Mouse (Mus musculus) left cerebral cortex, postnatal 14 days (tissue): ENCODE measurements around the gene Dscam. TPM values are rescaled to one million over a fixed set of nuclear protein-coding genes. Genes with fewer than 3 reads are reported as not detected.
A peak's percentile ranks its signal among the peaks of the same experiment; 100 is the strongest.

Experiments
- DNase-seq, 2 experiments: peaks; one replicate each; pipeline ENCODE4 v3.0.0; 2021 to 2022; ENCODE audit warnings: low spot score in 2 of 2, mixed read lengths in 1 of 2
- intact Hi-C: fragments of 180-260 bp; cut with DNase I; formaldehyde crosslinking; loops from one replicate; pipeline ENCODE4 v1.15.1; 2025
- total RNA-seq, 2 experiments: library from RNA; stranded (reverse); gene quantifications; 2 replicates each; pipeline ENCODE4 v1.2.3; 2021

Dscam gene
- total RNA-seq, 2 experiments from 2014 or later, result 42.4 to 48.2 TPM

DNA sequence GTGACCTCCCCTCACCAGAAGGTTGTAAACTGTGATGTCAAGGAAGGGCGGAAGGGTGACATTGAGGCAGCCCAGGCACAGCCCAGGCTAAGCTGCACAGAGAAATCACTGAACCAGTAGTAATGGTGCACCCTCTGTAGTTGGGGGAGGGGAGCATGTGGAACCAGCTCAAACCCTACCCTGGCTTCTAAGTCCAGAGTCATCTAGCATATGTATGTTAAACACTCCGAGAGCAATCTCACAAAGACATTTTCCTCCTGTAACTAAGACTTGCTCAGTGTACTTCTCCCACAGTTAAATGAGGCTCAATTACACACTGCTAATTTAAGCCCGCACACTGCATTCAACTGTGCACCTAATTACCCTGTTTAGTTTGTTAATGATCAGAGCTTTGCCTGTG lies 324.4 kb downstream of the Dscam start:
- no peak for DNase-seq
- intact Hi-C loops, result no loop called here

DNA sequence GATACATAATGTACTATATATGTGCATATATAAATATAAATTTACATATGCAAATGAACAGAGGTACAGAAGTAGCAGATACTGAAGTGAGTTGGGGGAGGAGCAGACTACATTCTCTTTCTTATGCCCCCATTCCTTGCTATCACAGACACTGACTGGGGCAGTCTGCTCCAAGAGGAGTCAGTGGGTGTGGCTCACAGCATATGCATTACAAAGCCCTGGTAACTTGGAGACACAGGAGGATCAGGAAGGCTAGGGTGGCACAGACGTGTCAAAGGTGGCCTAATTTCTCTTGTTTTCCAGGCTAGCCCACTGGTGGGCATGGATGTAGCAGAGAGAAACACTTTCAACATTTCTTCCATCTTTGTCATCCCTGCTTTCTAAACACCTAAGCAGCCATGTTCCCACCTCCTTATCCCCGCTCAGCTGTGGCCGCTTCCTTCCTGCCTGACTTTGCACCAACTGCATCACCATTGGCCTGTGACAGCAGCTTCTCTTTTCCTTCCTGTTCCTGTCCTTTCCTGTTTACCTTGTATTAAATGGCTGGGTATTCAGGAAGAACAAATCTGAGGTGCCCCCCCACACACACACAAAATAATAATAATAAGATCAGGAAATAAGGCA lies 325.0 kb downstream of the Dscam start:
- intact Hi-C loops, result no loop called here
- DNase-seq, result no peak

DNA sequence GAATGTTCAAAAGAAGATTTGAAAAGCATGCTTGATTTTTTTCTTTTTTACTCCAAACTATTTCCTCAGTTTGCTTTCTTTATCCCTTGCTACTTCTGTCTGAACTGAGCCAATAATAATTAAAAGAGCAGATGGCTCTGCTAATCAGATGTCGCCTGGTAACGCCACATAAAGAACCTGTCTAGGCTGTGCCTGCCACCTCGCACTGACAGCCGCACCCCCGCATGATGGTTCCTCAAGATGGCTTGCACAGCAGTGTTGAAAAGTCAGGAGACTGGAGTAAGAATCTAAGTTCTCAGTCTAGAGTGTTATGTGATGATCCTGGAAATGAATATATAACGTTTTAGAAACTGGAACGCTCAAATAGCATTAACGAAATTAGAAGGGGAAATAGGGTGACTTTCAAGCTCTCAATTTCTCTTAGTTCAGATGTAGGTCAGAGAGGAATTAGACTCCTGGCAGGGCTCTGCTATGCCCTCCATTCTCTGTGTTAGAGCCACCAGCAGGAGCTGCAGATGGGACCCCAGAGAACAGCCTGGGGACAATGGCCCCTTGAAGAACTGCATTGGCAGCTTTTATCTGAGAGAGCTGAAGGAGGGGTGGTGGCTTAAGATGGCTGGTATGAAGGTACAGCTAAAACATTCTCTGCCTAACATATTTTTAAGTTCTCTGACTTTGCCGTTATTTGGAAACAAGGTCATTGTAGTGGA lies 326.7 kb downstream of the Dscam start:
- DNase-seq, result peak; percentile 53 to 59
- intact Hi-C loops, result no loop called here

GRCm38 (mm10) chr16:96842829-96843360 lies 327.7 kb downstream of the Dscam start:
- intact Hi-C loops, result no loop called here
- DNase-seq, result no peak

GRCm38 (mm10) chr16:96819649-96820048 lies 350.9 kb downstream of the Dscam start:
- intact Hi-C loops, result loop anchor here (5.0 kb wide), 1 partner anchor 132 kb away; no protein-coding TSS in a partner anchor
- DNase-seq, result peak; percentile 70 to 79

- DNase-seq, result no peak
- intact Hi-C loops, result no loop called here
Measured at GRCm38 (mm10) chr16:96806298-96806697, 364.3 kb downstream of the Dscam start.

DNA sequence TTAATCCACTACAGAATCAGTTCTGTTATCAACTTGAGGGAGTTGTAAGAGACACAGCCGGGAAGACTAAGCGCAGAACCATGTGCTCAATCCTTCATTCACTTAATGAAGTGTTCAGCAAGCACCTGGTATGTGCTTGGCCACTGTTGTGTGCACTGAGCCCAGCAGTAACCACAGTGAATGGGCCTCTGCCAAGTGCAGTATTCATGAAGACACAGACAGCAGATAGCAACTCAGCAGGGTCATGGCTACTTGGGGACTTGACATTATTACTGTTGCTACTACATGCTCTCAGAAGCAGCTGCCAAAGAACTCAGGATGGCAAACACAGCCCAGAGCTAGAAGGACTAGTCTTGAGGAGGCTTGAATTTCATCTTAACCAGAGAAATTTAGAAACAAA lies 367.9 kb downstream of the Dscam start:
- intact Hi-C loops, result no loop called here
- DNase-seq, result no peak

DNA sequence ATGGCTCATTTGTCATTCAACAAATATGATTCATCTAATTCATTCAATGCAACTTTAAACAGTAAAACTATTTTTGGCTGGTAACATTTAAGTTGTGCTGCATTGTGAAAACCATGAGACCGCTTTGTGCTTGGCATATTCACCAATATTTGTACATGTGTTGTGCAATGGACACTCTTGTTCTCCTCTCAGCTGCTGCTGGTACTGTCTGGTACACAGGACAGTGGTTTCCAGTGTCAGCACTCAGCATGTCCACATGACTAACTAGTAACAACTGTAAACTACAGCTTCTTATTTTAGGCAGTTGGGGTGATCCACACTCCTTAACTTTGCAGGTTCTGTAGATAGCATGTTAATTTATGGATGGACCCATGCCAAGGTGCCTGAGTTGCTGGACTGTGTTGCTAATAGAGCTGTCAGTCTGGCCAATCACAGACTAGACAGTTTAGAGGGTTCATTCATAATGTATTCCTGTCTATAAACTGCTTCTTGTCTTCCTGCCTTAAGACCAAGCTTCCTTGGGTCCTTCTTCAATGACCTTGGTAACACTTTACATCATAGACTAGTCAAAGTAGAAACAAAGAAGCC lies 368.8 kb downstream of the Dscam start:
- intact Hi-C loops, result no loop called here
- peak in 1 of 2 experiments; percentile 8 for DNase-seq

- intact Hi-C loops, result no loop called here
- peak in 1 of 2 experiments; percentile 24 for DNase-seq
Measured at GRCm38 (mm10) chr16:96795431-96795830, 375.1 kb downstream of the Dscam start.

DNA sequence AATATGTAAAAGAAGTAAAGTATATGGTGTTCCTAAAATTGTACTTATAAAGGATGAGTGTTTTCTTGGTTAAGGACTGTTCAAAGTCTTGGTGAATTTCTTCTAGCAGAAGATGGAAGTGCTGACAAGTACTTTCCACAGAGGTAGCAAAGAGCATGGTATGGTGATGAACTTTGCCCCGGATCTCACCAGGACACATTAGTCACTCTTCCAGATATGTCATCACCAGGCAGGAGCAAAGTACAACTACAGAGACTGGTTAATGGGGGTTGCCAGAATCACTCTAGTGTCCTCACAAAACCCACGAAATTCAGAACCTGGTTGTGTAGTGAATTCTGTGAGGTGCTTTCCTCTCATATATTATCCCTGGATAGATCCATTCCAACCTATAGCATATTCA lies 379.2 kb downstream of the Dscam start:
- intact Hi-C loops, result no loop called here
- no peak for DNase-seq

GRCm38 (mm10) chr16:96788286-96788685 lies 382.3 kb downstream of the Dscam start:
- intact Hi-C loops, result no loop called here
- DNase-seq, result no peak

GRCm38 (mm10) chr16:96779021-96779420 lies 391.5 kb downstream of the Dscam start:
- intact Hi-C loops, result no loop called here
- DNase-seq, result no peak

DNA sequence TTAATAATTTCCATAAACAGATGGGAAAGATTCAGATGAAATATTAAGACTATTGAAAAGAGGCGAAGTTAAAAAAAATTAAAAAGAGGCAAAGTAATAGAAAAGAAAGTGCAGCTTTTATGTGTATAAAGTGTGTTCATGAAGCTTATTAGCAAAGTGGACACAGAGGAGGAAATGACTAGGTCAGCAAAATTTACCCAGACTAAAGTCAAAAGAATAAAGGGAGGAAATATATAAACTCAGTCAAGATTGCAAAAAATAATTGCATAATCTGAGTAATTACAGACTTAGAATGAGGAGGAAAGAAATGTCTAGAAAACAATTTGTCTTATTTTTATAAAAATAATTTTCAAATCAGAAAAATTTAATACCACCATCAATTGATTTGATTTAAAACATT lies 396.3 kb downstream of the Dscam start:
- intact Hi-C loops, result no loop called here
- DNase-seq, result no peak

- DNase-seq, result no peak
- intact Hi-C loops, result no loop called here
Measured at GRCm38 (mm10) chr16:96767985-96768384, 402.6 kb downstream of the Dscam start.

DNA sequence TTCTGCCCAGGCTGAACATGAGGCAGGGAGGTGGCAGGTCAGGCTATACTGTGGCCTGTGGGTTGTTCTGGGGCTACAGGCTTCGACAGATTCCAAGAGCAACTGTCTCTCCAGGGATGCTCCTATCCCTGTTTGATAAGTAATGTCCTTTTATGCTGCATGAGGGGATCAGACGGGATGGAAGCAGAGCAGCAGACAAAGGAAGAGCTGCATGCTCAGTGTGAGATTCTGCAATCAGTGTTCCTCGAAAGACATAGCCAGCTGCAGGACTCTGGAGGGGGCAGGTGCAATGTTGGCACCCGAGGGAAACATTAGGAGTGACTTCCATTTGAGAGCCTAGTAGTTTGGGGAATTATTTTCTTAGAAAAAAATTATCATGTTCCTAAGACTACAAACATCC lies 403.0 kb downstream of the Dscam start:
- DNase-seq, result no peak
- intact Hi-C loops, result no loop called here

DNA sequence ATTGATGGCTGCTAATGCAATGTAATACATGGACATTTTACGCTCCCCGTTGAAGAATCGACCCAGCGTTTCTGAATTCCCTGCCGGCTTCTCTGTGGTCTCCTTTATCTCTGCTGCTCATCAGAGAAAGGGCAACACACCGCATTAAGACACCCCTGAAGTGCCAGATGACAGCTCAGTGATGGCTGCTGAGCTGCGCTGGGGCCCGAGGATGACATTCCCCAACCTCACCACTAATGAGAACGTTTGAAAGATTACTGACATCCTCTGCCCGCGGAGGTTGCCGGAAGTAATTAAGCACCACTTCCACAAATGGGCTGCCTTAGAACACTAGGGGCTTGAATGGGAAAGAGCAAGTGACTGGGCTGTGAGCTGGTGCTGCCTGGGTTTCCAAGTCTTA lies 409.3 kb downstream of the Dscam start:
- no peak for DNase-seq
- intact Hi-C loops, result no loop called here

DNA sequence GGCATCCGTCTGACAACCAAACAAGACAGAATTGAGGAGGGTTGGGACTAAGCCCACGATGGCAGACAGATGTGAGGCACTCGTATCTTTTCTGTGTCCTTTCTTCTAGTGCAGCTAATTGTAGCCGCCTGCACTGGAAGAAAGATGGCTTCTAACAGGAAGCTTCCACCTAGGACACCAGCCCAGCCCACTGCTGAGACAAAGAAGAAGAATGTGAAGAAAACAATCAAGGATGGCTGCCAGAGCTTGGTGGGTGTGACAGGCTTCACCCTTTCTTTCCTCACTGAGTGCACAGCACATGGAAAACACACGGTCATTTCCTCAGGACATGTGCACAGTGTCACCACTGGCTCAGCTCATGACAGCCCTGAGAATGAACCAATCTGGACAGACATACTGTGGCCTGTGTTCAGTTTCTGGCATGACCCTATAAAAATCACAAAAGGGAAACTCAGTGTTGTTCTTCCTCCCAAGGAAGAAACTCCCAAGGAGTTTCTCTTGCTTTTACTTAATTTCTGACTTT lies 411.4 kb downstream of the Dscam start:
- intact Hi-C loops, result no loop called here
- DNase-seq, result no peak

- intact Hi-C loops, result no loop called here
- DNase-seq, result no peak
Measured at GRCm38 (mm10) chr16:96758381-96758780, 412.2 kb downstream of the Dscam start.

- no peak for DNase-seq
- intact Hi-C loops, result no loop called here
Measured at GRCm38 (mm10) chr16:96757588-96758313, 412.8 kb downstream of the Dscam start.

DNA sequence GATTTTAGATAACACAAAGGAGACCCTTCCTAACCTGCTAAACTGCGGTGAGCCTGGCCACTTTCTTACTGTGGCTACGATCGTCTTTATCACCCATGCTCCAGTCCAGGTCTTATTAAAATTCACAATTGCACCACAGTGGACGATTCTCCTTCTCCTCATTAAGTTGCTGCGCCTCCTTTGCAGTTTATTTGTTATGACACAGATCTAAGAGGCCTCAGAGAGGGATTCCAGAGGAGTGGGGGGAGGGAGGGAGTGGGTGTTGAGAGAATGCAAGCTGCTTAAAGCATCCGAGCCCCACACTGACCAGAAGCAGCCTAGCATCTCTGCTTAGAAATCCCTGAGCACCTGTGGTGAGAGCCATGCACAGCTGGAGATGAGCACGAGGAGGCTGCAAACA lies 413.6 kb downstream of the Dscam start:
- intact Hi-C loops, result no loop called here
- DNase-seq, result peak in 1 of 2 experiments; percentile 20
